Mouse (Mus musculus) thymus, adult 2 months (tissue): ENCODE measurements at regions not wholly inside any gene's neighbourhood (a gene's known extent, or its start where the extent isn't known, plus 50 kb on each side); places are given as distances from the start of the nearest gene placed in this dataset.

Source experiments
- CTCF ChIP-seq: fragments of 200-500 bp; IDR thresholded peaks from 2 replicates; pipeline ENCODE4 v1.5.1; 2012; ENCODE audit warnings: mild to moderate bottlenecking, control low read depth, low read length, moderate library complexity, borderline replicate concordance; ENCODE audit not compliant: control insufficient read depth, poor library complexity, insufficient read depth; ENCODE audit errors: extremely low read depth
- POLR2A ChIP-seq: fragments of 200-500 bp; IDR thresholded peaks from 2 replicates; pipeline ENCODE4 v1.6.1; 2012; ENCODE audit warnings: mild to moderate bottlenecking, low read length, control low read depth, moderate library complexity; ENCODE audit not compliant: control insufficient read depth, poor library complexity, insufficient read depth; ENCODE audit errors: extremely low read depth

DNA sequence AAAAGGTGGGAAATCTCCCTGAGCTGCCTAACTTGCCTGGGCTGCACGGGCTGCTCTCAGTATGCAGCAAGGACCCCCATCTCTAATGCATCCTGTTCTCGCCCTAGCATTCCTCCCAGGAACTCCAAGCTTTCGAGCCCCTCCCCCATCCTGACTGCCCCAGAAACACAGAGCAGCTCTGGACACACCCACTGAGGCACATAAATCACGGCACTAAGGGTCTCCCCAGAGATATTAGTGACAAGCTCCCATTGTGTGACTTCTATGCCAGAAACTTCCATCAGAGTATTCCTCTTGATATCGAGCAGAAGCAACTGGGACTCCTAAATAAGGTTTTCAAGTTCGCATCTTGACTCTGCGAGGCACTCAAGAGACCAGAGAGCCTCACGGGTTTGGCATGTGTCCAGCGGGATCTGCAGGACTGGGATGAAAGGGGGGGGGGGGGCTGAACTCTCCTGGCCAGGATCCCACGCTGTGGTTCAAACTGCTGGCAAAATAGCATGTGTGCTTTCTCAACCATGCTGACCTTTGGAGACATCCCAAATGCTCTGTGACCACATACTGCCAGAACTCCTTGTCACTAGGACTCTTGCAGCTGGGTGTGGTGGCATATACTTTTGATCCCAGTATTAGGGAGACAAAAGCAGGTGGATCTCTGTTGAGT is 212.5 kb downstream of the Rybp start:
- TF ChIP-seq CTCF (no peak), POLR2A (no peak)
